Mouse (Mus musculus) lung, postnatal 10 days (tissue): ENCODE measurements around the gene Arid1b.

Experiments used
- DNase-seq: peaks from one replicate; pipeline ENCODE4 v3.0.0; 2021

The Arid1b gene

DNA sequence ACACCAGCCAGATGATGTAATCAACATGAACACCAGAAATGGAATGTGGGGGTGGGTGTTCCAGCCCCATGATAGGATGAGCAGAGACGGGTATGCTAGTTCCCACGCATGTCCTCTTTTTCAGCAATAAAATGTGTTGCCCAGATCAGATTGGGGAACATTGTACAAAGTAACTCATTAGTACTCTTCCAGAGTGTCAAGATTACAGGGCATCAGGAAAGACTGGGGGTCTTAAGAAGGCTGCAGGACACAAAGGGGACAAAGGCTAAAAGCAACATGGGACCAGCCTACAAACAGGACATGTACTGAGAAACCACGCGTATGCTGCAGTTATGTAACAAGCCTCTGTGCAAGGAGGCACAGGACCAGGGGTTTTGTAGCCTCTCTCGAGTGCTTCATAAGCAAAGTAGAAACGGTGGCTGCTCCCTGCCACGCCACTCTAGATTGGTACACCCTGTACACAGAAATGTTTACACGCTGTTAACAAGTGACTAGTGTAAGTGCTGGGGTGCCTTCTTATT lies 267.1 kb downstream of the Arid1b start:
- DNase-seq = no peak

DNA sequence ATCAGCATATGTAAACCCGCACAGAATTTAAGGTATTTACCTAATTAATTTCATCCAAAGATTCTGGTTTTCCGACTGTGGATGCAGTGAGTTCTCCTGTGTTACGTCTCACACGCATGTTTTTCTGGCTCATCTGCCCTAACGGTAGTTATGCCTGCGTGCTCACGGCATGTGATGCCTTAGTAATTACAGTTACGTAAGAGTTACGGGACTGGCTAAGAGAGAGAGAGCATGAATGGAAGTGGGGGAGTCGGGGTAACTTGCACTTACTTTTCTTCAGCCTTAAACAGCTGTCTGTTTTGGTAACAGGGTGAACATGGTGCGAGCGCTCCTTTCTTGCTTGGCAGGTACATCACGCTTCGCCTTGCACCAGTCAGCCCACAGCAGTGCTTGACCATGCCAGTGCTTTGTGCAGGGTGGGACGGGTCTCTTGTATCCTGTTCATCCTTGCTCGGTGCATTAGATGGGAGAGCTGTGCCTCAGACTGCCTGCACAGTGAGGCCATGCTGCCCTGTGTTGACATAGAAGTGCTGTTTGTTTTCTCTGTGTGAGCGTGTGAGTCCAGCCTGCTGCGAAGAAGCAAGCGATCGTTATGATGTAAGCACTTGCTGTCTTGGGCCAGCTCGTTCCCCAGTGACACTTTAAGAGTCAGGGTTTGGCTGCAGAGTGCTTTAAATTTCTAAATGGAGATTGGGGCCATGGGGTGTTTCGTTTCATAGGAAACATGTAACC lies 267.9 kb downstream of the Arid1b start:
- DNase-seq = peak; percentile 31

DNA sequence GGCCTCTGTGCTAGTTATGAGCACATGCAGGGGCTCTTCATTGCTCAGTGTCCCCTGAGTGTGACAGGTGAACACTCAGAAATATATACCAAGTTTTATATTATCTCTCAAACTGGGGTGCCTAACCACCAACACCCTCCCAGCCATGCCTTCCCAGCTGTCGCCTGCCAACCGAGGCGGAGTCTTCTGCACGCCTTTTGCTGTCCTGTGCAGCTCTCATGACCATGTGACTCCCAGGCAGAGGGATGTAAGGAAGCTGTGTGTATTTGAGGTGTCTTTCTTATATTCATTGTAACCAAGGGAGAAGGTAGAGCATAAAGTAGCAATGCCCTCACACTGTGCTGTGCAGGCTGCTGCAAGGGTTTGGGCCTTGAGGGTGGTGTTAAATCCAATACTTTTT lies 268.7 kb downstream of the Arid1b start:
- DNase-seq = no peak

DNA sequence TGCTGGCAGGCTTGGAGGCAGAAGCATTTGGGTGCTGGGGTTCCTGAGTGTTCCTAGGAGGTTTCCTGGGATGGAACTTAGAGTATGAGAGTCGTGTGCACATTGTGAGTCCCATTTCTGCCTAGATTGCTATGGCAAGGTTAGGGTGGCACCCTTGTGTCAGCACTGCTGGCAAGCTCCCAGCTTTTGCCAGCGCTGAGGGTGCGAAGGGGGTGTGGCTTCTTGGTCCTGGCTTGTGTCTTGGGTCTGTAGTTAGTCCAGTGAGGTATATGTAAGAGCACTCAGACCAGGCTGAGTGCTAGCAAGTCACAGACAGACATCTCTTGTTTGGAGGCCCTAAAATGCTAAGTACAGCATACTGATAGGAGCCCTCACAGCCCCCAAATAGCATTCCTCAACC lies 270.7 kb downstream of the Arid1b start:
- DNase-seq = peak; percentile 14

DNA sequence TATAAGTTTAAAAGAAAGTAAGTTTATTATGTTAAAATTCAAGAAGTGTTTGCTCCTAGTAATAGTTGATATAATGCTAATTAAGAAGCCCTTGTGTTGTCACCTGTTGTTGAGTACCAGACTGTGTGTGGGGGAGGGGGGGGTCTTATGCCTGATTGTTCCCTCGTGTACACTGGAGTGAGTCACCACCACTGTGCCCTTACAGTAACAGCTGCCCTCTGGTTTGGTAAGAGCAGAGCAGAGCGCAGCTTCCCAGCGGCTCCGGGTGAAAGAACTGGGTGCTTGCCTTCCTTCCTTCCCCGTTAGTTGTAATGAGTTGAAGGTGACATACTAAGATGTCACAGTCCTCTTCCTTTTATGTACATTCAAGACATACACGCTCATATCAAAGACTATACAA lies 271.5 kb downstream of the Arid1b start:
- no peak for DNase-seq

DNA sequence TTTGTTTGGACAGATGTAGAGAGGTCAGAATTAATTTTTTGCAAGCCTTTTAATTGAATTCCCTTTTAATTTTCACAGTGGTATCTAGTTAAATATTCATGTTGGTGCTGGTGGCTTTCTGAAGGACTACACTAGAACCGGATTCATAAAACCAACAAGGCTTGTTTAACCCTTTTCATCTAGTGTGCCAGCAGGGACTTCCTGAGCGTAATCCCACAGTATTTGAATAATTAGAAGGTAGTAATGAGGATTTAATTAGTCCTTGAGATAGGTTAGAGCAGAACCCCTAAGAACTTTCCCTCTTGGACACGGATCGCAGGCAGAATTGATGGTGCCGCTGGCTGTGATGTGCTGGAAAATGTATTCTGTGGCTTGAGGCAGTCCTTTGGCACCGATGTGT lies 273.6 kb downstream of the Arid1b start:
- DNase-seq = no peak

DNA sequence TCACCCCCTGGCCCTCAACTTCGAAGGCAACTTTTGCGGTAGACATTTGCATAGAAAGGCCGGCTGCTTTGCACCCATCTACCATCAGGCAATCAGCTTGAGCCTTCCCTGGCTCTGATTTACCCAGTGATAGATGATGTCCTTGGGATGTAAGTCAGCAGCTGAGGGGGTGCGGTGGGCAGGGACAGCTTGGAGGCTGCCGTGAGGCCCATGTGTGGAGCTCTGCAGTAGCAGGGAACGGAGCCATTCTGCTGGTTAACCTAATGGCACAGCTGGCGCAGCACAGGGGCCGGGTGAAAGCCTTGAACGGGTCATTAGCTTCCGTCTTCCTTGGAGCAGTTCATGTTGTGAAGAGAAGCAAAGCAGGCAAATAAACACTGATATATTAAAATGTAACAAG lies 275.2 kb downstream of the Arid1b start:
- DNase-seq = no peak

DNA sequence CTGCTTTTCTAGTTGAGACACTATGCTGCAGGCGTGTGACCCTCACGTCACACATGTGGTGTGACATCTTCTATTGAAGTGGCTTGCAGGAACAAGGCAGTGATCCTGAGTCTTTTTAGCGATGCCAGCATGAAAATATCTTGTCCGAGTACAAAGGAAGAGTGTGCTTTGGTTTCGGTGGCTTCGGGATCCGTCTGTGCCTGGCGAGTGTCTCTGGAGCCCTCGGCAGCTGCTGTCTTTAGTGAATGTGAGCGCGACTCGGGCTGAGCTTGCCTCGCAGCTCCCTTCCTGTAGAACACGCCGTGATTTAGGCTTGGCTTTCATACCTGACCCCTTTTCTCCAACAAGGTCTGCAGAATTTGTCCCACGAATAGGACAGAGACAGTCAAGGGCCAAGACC lies 275.6 kb downstream of the Arid1b start:
- no peak for DNase-seq

DNA sequence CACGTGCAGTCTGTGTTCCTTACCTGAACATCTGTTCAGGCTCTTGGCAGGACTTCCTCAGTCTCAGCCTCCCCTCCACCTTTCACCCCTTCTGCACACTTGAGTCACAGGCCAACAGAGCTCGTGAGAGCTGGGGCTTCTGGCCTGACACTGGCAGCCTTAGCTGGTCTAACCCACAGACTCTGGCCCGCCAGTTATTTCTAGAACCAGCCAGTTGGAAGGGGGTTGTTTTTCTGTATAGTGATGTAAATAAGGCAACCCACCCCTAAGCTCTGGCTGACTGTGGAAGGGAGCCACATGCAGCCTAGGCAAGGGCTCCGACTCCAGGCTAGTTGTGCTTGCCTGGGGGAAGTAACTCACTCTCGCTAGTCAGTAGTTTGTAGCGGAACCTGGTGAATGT lies 276.7 kb downstream of the Arid1b start:
- DNase-seq = no peak

DNA sequence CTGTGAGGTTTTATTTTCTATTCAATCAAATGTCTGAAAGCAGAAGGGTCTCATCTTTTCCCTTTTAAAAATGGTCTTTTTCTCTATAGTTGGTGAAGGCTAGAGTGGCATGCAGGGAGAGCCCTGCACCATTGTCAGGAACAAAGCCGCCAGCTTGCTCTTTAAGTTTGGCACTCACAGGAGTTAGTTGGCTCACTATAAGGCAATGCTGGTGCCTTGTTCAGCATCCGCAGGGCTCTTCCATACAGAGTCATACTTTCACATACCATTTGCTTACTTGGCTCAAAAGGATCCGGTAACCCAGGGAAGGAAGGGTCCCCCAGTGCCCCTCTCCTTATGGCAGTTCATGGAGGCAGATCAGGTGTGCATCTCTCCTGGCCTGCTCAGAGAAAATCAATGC lies 279.0 kb downstream of the Arid1b start:
- no peak for DNase-seq

DNA sequence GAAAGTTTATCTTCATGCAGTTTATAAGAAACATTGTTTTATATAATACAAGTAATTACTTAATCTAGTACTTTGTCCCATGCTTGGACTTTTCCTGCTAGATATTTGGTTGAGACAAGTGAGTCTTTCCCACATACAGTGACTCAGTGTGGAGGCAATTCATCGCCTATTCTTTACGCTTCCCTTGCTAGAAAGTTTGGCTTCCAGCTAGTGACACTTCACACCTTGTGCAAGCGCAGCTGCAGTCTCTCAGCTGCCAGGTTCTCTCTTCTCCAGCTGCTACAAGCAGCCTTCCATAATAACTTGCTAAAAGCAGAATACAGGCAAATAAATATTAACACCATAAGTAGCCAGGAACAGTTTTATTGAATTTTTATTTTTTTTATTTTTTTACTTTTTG lies 279.6 kb downstream of the Arid1b start:
- DNase-seq = peak; percentile 43

DNA sequence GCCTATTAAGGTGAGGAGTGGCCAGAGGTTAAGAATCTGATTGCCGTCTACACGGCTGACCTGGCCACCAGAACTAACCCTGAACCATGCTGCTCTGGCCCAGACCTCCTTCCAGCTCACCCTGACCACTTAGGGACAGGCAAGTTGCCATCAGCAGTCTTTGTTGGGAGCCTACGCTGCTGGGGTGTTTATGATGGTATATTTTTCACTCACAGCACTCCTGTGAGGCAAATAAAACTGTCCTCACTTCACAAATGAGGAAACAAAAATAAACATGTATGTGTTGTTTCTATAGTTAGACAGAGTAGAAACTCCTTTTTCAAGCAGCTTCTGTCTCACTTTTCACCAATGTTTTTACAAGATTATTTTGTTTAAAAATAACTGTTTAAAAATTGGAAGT lies 280.3 kb downstream of the Arid1b start:
- DNase-seq = no peak

DNA sequence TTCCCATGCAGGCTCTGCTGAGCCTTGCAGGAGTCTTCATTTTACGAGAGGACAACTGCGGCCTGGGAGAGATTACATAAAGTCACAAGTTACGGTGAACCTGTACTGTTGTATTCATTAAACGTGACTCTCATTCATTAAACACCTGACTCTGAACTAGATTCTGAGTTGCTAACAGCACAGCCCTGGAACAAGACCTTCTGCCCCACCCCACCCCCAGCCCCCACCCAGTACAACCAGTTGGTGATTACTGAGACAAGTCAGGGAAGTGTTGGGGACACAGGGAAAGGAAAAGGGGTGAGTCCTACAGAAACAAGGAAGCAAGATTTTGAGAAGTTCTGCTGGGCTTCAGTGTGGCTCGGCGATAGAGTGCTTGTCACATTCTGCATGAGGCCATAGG lies 281.6 kb downstream of the Arid1b start:
- no peak for DNase-seq

DNA sequence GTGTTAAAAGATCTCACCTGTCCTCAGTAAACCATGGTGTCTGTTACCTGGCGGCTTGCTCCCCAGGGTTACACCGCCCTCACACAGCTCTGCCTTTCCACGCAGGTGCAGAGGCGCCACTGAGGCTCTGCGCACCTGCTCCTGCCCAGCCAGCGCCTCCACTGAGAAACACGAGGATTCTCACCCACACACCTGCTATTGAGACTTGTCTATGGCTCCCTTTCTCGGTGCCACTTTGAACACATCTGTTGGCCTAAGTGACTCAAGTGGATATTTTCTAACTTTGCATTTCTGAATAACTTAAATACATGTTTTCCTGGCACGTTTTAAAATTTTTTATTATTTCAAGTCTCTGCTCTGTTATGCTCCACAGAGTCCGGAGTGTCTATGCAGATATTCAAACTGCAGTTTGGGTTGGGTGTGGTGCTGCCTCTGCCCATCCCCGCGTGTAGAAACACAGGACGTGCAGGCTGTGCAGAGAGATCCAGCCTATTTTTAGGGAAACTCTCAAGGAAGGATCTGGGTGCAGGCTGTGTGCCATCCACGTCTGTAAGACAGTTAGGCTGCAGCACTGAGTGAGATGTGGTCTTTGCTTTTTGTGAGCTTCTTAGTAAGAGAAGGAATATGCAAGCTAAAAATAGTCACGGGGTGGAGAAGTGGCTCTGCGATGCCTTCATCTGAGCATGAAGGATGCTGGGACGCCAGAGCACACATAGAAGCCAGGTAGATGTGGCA lies 283.2 kb downstream of the Arid1b start:
- DNase-seq = no peak

DNA sequence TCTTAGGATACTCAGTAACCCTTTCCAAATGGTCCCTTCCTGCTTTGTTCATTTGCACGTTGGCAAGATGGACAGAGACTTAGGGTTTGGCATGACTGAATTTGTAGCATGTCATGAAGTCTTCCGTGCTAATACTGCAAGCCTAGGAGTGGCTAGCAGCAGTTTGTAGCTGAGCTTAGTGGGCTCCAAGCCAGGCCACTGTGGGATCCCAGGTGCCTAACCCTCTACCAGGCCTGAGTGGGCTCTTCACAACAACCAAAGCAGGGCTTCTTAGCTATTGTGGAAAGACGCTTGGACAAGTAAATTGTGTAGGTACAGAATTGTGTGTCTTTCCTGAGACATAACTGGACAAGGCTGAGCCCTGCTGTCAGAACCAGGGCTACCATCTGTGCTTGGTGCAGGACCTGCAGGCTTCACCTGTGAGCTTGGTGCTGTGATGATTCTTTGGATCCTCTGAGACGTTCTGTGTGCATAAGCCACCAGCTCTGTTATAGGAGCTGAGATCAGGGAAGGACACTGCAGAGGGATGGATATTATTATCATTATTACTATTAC lies 286.4 kb downstream of the Arid1b start:
- DNase-seq = no peak

DNA sequence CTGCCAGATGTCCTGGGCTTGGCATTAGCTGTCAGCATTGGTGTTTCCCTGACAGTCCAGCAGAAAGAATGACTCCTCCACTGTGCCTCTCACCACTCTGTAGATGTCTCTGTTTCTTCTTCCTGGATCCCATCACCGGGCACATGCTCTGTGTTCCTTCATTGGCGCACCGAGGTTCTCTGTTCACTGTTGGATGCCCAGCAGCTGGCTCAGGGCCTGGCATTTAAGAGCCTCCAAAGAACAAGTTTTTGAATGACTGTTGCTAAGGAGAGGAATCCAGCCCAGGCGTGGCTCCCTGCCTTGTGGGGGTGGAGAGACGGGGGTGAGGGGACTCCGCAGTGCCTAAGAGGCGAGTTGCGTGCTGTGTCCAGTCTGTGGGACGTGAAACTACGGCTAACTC lies 290.7 kb downstream of the Arid1b start:
- DNase-seq = no peak

DNA sequence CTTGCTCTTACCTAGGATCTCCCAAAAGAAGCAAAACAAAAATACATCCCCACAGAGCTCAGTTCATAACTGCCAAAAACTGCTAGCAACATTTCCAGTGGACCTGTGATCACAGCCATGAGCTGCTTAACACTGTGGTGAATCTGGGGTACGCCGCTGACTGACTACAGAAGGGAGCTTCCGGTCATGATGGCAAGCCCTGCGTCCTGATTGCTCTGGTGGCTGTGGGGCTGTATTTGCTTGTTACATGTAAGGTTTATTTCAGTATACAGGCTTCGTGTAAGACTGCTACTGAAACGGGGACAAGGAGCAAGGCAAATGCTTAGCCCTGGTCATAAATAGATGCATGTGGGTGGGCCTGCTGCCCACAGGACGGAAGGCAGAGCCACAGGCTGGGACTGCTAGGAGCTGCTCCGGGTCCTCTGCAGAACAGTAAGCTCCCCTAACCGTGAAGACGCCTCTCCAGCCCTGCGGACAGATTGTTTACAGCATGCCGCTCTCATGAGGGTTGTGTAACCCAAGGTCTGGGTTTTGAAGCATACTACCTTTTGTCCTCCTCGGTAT lies 291.8 kb downstream of the Arid1b start:
- no peak for DNase-seq

DNA sequence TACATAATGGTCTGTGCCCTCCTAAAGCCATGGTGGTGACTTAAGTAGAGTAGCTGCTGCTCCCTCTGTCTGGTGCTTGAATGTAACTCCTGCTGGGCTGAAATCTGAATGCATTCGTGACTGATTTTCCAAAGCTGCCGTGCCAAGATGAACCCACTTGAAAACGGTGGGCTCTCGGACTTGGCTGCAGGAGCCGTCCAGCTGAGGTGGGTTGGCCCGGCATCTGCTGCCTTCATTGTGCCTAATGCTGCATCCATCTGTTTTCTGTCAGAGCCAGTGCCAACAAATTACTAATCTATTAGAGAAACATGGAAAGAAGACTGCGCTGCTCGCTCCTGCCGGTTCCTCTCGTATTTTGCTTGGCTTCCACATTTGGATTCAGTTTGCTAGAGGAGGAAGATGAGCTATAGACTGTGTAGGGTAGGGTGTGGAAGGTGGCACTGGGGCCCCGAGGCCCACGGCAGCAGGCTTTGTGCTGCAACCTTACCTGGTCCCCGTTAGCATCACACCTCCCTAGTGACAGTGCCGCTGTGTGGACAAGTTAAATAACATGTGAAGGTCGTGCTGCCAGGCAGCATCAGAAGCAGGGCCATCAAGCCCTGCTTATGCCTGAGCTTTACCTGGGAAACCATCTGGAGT lies 292.6 kb downstream of the Arid1b start:
- no peak for DNase-seq

DNA sequence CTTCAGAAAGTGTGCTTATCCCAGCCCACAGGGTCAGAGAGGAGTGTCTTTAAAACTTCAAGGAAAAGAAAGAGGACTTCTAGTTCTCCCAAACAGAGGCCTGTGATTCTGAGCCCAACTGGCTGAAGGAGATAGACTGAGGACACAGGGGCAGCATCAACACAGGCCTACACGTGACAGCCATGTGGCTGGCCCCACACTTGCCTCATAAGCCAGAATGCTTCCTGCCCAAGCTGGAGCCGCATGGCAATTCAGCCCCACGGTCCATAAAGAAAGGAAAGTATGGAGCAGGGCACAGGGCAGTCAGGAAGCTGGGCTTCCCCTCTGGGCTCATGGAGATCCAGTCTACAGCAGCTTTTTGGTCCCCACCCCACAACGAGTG lies 293.1 kb downstream of the Arid1b start:
- no peak for DNase-seq

DNA sequence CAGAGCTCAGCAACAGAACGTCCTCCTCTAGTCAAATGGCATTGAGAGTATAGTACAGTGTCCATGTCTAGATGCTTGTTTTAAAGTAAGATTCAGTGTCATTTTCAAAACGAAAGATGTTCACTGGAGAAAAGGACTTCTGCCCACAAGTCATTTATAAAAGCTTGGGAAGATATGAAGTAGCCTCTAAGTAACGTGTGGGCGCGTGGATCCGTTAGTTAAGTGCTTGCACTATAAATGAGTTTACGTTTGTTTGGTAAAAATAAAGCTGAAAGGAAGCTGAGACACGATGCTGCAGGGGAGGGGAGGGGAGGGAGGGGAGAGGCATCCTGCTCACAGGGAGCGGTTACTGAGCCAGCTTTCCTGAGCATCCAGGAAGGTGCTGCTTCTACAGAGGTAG lies 293.5 kb downstream of the Arid1b start:
- DNase-seq = no peak

DNA sequence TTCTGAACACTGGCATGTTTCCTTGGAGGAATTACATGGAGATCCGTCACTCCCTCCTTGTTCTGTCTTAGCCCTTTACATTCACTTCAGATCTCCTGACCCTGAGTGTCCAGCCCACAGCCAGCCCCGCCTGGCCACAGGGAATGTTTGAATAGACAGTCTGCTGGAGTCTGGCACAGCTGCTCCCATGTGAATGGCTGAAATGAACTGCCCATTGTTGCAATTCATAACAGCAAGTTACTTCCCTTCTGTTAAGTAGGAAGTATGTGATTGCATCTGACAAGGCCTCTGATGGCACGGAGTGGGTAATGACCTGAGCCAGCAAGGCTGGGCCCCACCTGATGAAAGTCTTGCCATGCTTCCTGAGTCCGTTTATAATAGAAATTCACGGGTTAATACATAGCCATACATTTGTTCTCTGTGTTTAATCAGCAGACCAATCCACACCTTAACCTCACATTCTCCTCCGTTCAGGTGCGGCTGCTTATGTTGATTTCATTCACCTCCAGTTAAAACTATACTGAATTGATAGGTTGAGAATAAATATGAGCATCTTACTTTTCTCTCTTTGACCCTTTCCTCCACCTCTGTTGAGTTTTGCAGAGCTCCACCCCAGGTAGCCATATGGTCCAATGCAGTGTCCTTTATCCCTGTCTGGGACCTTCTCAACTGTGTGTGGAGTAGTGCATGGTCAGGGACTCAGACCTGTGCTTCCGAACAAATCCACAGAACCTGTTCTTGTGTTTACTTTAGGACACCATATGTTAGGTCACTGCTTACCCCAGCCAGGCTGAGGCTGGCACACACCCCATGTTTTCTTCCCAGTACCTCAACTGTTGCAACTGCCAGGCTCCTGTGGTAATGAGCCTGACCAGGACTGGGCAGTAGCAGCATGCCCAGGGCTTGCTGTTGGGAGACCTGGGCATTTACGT lies 299.8 kb downstream of the Arid1b start:
- no peak for DNase-seq
